Mouse (Mus musculus): ENCODE data around the gene Mon1a. TPM values are rescaled to one million over a fixed set of nuclear protein-coding genes. Genes with fewer than 3 reads are reported as not detected.

Mon1a gene
- polyA plus RNA-seq, 1 experiment from 2014 or later, result 5.8 TPM

DNA sequence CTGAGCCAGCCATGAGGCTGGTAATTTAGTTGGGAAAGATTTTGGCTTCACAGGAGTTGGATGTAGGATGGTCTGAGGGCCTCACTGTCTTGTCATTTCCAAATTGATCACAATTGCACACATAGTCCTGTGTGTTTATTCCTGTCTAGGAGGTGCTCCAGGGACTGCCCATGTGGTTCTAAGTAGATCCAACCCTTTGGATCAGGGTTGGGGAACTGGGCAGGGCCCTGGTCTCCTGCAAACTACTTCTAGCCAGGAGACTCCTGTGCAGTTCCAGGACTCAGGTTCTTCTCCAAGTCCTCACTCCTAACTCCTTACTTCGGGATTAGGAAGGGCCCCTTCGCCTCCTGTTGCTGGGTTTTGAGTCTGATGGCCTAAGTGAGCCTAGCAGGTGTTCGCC is 47.4 kb downstream of the Mon1a start, which contains the start of gene Camkv:
Gene Camkv, plus strand, starts transcription at position 301 of the 400 bp plus-strand sequence.
- 0 out of 2 replicates have a peak within 1 kb of the TSS, but pooled peaks have one; percentile 11 for H3K9ac ChIP-seq (replicated peaks)
- 43% methylated on average over 3 of the region's 3 CpGs for WGBS (ENCODE audit: insufficient replicate concordance)

GRCm38 (mm10) chr9:107935790-107936214 is 47.9 kb downstream of the Mon1a start:
- Histone ChIP-seq H3K27ac (ENCODE audit: low read depth) (no peak overlapping the region), H3K9me3 (ENCODE audit: low read length) (no peaks in the 10 kb centered on the region), H3K4me2 (ENCODE audit: low read depth, low read length) (peak overlapping the region; percentile 68), H3K27me3 (ENCODE audit: insufficient read depth, low read length) (peaks cover 30% of the 10 kb centered on the region), H3K4me3 (ENCODE audit: low read depth, low read length) (peak overlapping the region; percentile 39), H3K9ac (replicated peaks) (0 out of 2 replicates have a peak overlapping the region, but pooled peaks have one; percentile 11), H3K36me3 (replicated peaks; ENCODE audit: insufficient read depth, low read length) (no peaks in the 10 kb centered on the region), H3K4me1 (ENCODE audit: insufficient read depth) (peaks cover 10% of the 10 kb centered on the region)
- WGBS (ENCODE audit: insufficient replicate concordance), result under 1% methylated on average over 40 of the region's 41 CpGs
- TF ChIP-seq EP300 (IDR thresholded peaks at IDR 0.05; ENCODE audit: low read depth), result no peak
- TF ChIP-seq CTCF (IDR thresholded peaks at IDR 0.05; ENCODE audit: low read depth), result no peak
- no peak for DNase-seq
- ATAC-seq, result 0 out of 2 replicates have a peak, but pooled peaks have one; percentile 7

More for the DNA sequence above, 47.4 kb downstream of the Mon1a start, which contains the start of gene Camkv:
- H3K36me3 ChIP-seq (replicated peaks; ENCODE audit: insufficient read depth, low read length), result no peaks in the 10 kb centered on the region
- peaks cover 10% of the 10 kb centered on the region for H3K4me1 ChIP-seq (ENCODE audit: insufficient read depth)
- H3K4me3 ChIP-seq (ENCODE audit: low read depth, low read length), result peak within 1 kb of the TSS; percentile 39
- peak within 1 kb of the TSS; percentile 68 for H3K4me2 ChIP-seq (ENCODE audit: low read depth, low read length)
- no peak for ATAC-seq
- no peak within 1 kb of the TSS for H3K27ac ChIP-seq (ENCODE audit: low read depth)
- DNase-seq, result no peak
- H3K9me3 ChIP-seq (ENCODE audit: low read length), result no peaks in the 10 kb centered on the region
- no peak for TF ChIP-seq EP300 (IDR thresholded peaks at IDR 0.05; ENCODE audit: low read depth)
- no peak for TF ChIP-seq CTCF (IDR thresholded peaks at IDR 0.05; ENCODE audit: low read depth)
- peaks cover 30% of the 10 kb centered on the region for H3K27me3 ChIP-seq (ENCODE audit: insufficient read depth, low read length)

DNA sequence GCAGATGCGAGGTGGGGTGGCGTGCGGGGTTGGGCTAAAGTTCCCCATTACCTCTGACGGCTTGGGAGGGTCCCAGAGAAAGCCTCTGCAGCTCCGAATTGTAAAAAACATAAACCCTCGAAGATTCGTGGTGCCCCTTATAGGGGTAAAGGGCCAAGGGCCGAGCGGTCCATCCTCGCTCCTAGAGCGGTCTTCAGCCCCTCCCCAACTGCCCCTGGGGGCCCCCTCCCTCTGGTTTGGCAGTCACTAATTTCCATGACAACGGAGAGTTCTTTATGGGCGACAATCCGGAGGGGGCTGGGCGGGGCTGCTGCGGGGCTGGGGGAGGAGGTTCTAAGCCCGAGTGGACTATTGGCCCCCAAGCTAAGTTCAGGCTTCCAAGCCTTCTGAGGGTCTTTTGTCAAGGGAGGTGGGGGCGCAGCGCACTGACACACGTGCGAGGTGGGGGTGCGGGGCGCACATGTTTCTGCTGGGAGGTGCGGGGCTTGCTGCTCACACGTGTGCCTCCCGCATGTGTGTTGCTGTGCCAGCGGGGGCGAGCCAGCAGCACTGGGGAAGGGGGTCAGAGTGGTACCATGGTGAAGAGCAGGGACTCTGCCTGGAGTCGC is 48.4 kb downstream of the Mon1a start:
- no peak overlapping the region for H3K27ac ChIP-seq (ENCODE audit: low read depth)
- 4% methylated on average over 29 of the region's 29 CpGs for WGBS (ENCODE audit: insufficient replicate concordance)
- peak overlapping the region; percentile 68 for H3K4me2 ChIP-seq (ENCODE audit: low read depth, low read length)
- H3K9me3 ChIP-seq (ENCODE audit: low read length), result no peaks in the 10 kb centered on the region
- H3K36me3 ChIP-seq (replicated peaks; ENCODE audit: insufficient read depth, low read length), result no peaks in the 10 kb centered on the region
- peaks cover 10% of the 10 kb centered on the region for H3K4me1 ChIP-seq (ENCODE audit: insufficient read depth)
- 0 out of 2 replicates have a peak overlapping the region, but pooled peaks have one; percentile 11 for H3K9ac ChIP-seq (replicated peaks)
- ATAC-seq (0 out of 2 replicates have a peak, but pooled peaks have one; percentile 10), DNase-seq (no peak)
- peaks cover 30% of the 10 kb centered on the region for H3K27me3 ChIP-seq (ENCODE audit: insufficient read depth, low read length)
- no peak for TF ChIP-seq EP300 (IDR thresholded peaks at IDR 0.05; ENCODE audit: low read depth)
- no peak for TF ChIP-seq CTCF (IDR thresholded peaks at IDR 0.05; ENCODE audit: low read depth)
- H3K4me3 ChIP-seq (ENCODE audit: low read depth, low read length), result peak overlapping the region; percentile 39

- no peak overlapping the region for H3K4me3 ChIP-seq (ENCODE audit: low read depth, low read length)
- DNase-seq, result no peak
- ATAC-seq, result no peak
- 41% methylated on average over 3 of the region's 3 CpGs for WGBS (ENCODE audit: insufficient replicate concordance)
- H3K9ac ChIP-seq (replicated peaks), result no peak overlapping the region
- no peaks in the 10 kb centered on the region for H3K36me3 ChIP-seq (replicated peaks; ENCODE audit: insufficient read depth, low read length)
- no peaks in the 10 kb centered on the region for H3K9me3 ChIP-seq (ENCODE audit: low read length)
- TF ChIP-seq CTCF (IDR thresholded peaks at IDR 0.05; ENCODE audit: low read depth), result no peak
- no peak for TF ChIP-seq EP300 (IDR thresholded peaks at IDR 0.05; ENCODE audit: low read depth)
- H3K4me2 ChIP-seq (ENCODE audit: low read depth, low read length), result no peak overlapping the region
- peaks cover 10% of the 10 kb centered on the region for H3K4me1 ChIP-seq (ENCODE audit: insufficient read depth)
- peaks cover 30% of the 10 kb centered on the region for H3K27me3 ChIP-seq (ENCODE audit: insufficient read depth, low read length)
- H3K27ac ChIP-seq (ENCODE audit: low read depth), result no peak overlapping the region
Measured at GRCm38 (mm10) chr9:107936831-107937230, 48.9 kb downstream of the Mon1a start.

GRCm38 (mm10) chr9:107947241-107948194 is 59.6 kb downstream of the Mon1a start:
- no peaks in the 10 kb centered on the region for H3K27me3 ChIP-seq (ENCODE audit: insufficient read depth, low read length)
- ATAC-seq, result no peak
- H3K9me3 ChIP-seq (ENCODE audit: low read length), result no peaks in the 10 kb centered on the region
- no peak overlapping the region for H3K4me3 ChIP-seq (ENCODE audit: low read depth, low read length)
- peaks cover 14% of the 10 kb centered on the region for H3K4me1 ChIP-seq (ENCODE audit: insufficient read depth)
- H3K27ac ChIP-seq (ENCODE audit: low read depth), result no peak overlapping the region
- no peaks in the 10 kb centered on the region for H3K36me3 ChIP-seq (replicated peaks; ENCODE audit: insufficient read depth, low read length)
- WGBS (ENCODE audit: insufficient replicate concordance), result 82% methylated on average over 31 of the region's 31 CpGs
- H3K4me2 ChIP-seq (ENCODE audit: low read depth, low read length), result no peak overlapping the region
- DNase-seq, result no peak
- TF ChIP-seq CTCF (IDR thresholded peaks at IDR 0.05; ENCODE audit: low read depth) (no peak), EP300 (IDR thresholded peaks at IDR 0.05; ENCODE audit: low read depth) (no peak)
- H3K9ac ChIP-seq (replicated peaks), result no peak overlapping the region

Data from liver, postnatal 0 days (tissue).